Mouse (Mus musculus): ENCODE results near the gene Ovol3.
"Not testable (repeated sequence)": the region's sequence is repeated elsewhere in the genome, so short reads cannot be mapped to it uniquely, and the experiment has no call there.

The Ovol3 gene

DNA sequence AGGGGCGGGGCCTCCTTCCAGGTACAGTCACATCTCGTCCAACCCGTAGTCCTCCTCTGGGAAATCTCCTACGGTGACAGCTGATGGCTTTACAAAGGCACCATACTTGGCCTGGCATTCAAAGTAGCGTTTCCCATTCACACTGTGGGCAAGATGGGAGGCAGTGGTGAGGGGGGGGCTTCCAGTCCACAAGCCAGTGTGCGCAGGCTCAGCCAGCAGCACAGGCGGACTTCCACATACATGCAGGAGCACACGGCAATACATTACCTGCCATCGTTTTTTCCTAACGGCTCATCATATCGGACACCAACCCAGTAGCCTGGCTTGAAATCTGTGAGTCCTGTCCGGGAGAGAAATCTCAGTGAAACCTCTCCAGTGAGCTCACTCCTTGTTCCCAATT lies 11.3 kb downstream of the Ovol3 start:
- DNase-seq (ENCODE audit: low spot score in 2 of 2), result no peak

DNA sequence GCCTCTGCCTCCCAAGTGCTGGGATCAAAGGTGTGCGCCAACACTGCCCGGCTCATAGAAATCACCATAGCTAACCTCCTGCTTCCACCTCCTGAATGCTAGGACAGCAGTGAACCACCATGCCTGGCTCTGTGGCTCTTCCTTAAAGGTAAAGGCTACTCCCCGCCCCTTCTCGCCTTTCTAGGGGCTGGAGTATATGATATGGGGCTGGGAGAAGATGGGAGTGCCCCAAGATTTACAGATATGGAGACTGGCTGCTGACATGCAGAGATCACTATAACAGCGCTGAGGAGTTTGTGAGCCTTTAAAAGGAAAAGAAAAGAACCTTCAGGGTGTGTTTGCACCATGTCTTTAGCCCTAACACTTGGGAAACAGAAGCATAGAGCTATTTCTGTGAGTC lies 13.3 kb downstream of the Ovol3 start:
- DNase-seq (ENCODE audit: low spot score in 2 of 2), result no peak

DNA sequence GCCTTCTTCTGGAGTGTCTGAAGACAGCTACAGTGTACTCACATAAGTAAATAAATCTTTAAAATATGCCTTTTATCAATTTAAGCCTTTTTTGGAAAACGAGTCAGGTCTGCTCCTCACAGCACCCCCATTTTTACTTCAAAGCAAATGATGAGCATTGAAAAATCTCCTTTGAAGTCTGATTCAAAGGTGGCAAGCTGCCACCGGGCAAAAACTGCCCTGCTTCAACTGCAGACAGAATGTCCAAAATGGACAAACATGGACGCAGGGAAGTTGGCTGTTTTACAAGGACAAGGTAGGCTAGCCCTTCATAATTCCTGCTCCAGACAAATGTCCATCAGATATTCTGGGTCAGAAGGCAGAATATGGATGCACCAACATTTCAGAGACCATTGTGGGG lies 14.1 kb downstream of the Ovol3 start:
- DNase-seq (ENCODE audit: low spot score in 2 of 2), result no peak

DNA sequence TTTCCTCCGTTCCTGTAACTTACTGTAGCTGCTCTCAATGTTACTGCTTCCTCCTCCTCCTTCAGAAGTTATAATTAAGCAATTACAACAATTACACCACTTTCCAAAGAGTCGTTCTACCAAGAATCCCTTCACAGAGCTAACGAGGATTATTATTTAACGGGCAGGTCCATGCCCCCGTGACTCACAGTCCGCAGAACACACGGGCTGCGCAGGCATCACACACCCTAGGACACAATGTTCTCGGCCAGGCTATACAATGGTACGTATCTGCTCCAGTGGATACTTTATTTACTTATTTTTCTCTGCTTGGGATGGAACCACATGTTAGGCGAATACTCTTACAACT lies 15.5 kb downstream of the Ovol3 start:
- no peak for DNase-seq (ENCODE audit: low spot score in 2 of 2)

DNA sequence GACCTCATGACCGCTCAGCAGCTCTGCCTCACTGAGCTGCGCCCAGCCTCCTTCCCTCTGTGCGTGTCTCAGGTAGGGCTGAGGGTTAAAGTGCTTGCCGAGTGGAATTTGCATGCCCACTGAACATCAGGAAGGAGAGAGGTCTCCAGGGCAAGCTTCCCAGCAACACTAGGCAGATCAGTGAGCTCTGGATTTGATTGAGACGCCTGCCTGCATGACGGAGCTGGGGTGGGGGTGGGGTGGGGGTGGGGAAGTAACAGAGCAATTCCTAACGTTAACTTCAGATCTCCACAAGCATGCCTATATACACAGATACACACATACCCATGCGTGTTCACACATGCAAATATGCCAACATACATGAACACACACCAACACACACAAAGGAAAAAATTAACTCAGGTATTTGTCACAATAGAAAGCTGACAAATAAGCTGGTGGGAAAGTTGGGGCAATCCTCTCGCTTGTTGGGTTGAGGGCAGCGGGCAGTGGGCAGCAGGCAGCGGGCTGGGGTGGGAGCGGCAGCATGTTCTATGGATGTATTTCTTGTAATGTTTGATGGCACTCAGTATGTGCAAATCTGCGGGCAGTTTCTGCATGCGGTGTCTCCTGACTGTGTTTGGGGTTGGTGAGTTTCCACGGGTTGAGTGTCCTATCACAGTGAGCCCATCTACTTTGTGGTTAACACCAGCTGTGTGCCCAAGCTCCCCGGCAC lies 16.1 kb downstream of the Ovol3 start:
- DNase-seq (ENCODE audit: low spot score in 2 of 2), result no peak

DNA sequence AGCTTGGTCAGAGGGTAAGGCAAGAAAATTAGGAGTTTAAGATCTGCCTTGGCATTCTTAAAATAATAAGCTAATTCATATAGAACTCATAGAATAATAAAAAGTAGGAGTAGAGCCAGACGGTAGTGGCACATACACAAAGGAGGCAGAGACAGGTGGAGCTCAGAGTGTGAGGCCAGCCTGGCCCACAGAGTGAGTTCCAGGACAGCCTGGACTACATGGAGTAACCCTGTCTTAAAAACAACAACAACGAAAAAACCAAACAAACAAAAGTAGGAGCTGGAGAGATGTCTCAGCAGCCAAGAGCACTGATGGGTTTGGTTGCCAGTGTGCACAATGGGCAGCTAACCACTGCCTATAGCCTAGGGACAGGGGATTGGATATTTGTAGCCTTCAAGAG lies 18.2 kb downstream of the Ovol3 start:
- DNase-seq (ENCODE audit: low spot score in 2 of 2), result no peak

DNA sequence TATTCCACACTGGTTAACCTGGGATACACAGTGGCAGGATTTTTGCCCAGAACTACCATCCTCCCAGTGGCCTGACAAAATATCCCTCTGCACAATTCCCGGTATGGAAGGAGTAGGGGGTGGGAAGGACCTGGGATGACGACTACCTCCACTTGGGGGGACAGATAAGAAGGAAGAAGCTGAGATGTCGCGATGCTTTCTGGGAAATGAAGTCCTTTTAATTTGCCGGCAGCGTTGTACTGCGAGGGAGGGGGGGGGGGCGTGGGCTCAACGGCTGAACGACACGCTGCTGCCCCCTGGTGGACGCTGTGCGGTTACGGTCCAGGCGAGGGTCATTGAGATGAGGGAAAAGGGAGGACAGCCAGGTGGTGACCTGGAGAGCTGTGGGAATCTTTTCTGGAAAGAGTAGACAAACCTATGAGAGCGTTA lies 18.8 kb downstream of the Ovol3 start:
- DNase-seq (ENCODE audit: low spot score in 2 of 2), result peak in 1 of 2 experiments; percentile 30

DNA sequence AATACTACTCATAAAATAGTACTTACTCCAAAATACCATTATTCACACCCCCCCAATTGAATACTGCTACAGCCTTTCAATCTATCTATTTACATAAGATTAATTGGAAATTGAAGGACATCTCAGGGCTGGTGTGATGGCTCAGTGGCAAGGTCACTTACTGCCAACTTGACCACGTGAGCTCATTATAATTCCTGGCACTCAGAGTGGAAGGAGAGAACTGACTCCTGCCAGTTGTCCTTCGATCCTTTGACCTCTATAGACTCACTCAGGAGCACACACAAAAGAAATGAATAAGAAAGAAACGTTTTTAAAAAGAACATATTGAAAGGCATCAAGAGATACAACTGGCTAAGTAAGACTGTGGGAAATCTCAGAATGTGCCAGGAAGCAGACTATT lies 19.6 kb downstream of the Ovol3 start:
- DNase-seq (ENCODE audit: low spot score in 2 of 2), result no peak

DNA sequence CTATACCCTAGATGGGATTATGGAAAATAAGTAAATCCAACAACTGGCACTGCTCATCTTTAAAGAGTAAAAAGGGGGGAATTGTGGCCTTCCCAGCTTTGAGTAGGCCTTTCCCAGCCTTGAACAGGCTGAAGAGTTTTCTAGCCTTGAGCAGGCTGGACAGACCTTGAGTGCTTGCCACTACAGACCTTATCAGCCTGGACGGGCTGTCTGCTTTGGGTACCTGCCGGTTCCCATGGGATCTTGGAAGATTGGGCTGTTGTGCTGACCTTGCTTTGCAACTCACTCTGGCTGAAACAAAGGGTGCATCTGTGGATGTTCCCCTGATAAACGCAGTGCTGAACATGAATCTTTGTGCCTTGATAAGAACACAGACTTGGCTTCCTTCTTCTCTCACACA lies 21.6 kb downstream of the Ovol3 start:
- DNase-seq (ENCODE audit: low spot score in 2 of 2), result no peak

DNA sequence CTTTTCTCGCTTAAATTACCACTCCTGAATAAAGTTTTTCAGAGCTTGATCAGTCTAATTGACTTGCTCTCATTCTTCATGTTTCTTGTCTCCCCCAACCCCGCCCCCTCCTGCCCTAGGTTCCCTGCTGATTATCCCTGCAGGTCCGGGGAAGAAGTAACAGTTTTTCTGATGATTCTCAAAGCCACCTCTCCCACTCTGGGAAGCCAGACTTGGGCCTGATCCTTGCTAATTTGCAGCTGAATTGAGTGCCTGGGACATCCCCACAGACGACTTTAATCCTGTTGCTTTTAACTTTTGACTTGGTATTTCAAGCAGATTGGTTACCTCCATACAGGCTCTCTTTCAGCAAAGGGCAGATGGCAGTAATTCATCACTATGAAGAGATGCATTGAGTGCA lies 24.5 kb downstream of the Ovol3 start:
- no peak for DNase-seq (ENCODE audit: low spot score in 2 of 2)

DNA sequence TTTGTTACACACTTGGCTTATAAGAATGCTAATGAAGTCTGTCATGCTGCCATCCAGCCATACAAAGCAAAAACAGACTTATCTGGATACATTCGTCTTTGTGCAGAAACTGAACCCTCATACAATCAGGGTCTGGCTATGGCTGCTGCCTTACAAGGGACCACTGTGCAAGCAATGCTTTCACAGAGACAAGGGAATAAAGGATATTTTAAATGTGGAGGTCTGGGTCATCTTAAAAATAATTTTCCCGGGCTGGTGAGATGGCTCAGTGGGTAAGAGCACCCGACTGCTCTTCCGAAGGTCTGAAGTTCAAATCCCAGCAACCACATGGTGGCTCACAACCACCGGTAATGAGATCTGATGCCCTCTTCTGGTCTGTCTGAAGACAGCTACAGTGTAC lies 29.2 kb downstream of the Ovol3 start:
- DNase-seq (ENCODE audit: low spot score in 2 of 2), result not testable (repeated sequence)

DNA sequence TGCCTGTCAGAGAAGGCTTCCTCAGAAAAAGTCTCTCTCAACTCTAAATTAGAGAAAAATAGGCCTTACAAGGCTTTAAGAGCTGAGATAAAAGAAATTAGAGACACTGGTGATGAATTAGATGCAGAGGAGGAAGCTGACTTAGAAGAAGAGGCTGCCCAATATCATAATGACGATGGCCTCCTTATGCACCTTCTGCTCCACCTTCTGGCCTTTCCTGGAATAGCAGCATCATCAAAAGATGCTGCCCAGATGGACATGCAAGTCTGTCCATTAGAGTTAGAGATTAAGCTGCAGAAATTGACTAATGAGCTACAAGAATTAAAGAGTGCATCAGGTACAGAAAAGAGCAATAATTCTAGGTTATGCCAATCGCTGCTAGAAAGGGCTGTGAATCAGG lies 30.1 kb downstream of the Ovol3 start:
- no peak for DNase-seq (ENCODE audit: low spot score in 2 of 2)

DNA sequence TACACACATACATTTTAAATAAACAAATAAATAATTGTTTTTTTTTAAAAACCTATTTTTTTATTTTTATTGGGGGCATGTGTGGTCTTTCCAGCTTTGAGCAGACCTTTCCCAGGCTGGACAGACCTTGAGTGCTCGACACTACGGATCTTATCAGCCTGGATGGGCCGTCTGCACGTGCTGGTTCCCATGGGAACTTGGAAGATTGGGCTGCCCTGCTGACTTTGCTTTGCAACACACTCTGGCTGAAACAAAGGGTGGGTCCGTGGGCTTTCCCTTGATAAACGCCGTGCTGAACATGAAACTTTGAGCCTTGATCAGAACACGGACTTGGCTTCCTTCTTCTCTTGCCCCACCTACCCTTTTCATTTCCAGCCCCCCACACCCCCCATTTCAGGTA lies 31.1 kb downstream of the Ovol3 start:
- DNase-seq (ENCODE audit: low spot score in 2 of 2), result no peak

DNA sequence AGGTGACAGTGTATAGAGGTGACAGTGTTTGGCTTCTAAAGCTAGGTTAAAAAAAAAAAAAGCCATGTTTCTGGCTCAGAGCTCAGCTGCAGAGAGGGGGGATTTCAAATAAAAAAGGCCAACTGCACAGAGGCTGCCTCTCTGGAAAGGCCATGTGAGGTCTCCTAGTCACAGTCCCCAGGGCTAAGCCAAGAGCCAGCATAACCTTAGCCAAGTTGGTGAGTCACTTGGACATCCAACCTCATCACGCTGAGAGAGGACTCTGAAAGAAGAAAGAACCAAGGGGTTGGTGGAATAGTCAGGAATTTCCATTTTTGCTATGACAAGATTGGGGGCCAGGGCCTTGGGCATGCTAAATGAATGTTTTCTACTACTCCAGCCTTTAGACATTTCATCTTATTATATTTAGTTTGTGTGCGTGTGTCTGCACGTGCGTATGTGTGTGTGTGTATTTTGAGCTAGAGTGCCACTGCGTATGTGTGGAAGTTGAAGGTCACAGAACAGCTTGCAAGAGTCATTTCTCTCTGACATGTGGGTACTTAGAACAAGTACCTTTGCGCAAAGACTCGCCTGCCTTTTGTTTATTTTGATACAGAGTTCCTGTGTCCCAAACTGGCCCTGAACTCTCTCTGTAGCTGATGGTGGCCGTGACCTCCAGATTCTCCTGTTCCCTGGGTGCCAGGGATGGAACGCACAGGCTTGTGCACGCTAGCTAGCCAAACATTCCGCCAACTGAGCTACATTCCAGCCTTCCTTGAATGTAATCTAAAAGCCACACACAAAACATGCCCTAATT lies 32.4 kb downstream of the Ovol3 start:
- DNase-seq (ENCODE audit: low spot score in 2 of 2), result no peak

DNA sequence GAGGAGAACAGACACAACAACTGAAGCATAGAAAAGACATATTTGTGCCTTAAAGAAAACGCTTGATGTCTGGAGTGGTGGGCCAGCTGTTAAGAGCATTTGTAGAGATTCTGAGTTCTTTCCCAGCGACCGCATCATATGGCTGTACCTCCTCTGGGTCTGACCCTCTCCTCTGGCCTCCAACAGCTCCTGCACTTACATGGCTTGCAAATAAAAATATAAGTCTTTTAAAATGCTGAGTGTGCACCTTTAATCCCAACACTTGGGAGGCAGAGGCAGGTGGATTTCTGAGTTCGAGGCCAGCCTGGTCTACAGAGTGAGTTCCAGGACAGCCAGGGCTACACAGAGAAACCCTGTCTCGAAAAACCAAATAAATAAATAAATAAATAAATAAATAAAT lies 34.9 kb downstream of the Ovol3 start:
- DNase-seq (ENCODE audit: low spot score in 2 of 2), result not testable (repeated sequence)

DNA sequence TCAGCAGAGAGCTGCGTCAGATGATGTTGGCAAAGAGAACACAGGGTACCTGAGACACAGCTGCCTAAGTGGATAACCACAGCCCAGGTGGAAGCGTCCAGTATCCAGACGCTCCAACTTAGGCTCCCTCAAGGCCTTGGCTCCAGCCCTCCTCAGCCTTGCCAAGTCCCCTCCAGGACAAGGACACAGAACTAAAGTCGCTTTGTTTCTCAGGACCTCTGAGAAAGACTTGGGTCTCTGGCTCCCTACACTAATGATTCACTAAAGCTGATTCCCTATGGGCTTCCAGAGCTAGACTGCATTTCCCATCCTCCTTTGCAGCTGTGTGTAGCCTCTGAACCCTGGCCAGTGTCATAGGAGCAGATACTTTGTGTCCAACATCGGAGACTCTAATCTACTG lies 35.3 kb downstream of the Ovol3 start:
- no peak for DNase-seq (ENCODE audit: low spot score in 2 of 2)

DNA sequence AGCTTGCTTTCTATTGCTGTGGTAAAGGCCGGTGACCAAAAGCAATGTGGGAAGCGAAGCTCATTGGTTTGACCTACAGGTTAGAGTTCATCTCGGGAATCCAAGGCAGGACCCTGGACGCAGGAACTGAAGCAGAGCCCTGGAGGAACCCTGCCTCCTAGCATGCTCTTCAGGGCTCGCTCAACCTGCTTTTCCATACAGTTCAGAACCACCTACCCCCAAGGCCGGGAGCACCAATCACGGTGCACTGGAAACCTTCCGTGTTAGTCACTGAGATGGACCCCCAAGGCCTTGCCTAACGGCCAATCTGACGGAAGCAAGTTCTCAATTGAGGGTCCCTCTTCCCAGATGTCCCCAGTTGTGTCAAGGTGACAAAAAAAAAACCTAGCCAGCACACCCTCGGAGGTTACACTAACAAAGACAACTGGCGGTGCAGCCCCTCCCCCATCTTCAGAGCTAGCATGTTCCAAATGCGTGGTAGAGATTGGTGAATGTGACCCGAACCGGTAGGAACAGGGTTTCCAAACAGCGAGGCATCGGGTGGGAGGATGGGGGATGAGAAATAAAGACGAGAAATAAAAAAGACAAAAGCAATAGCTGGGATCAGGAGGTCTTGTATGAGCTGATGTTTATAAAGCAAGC lies 35.9 kb downstream of the Ovol3 start:
- no peak for DNase-seq (ENCODE audit: low spot score in 2 of 2)

DNA sequence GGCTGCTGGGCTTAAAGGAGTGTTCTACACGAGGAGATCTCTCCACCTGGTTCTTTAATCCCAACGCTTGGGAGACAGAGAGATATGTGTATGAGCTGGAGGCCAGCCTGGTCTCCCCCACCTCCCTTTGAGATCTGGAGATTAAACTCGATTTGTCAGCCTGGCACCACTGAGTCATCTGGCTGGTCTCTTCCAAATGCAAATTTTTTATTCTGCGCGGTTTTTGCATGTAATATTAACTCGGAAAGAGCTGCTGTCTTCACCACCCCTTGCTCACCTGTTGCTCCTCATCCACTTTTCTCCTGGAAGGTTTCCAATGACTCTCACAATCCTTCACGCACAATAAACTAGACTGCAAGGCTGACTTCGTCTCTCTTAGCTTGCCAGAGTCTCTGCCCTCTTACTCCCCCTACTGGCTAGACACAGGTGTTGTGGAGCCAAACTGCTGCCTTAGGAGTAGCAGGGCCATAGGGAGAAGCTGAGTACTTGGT lies 37.0 kb downstream of the Ovol3 start, which contains the start of gene Capns1:
Gene Capns1, minus strand, starts transcription at position 331 of the 491 bp plus-strand sequence.
- no peak for DNase-seq (ENCODE audit: low spot score in 2 of 2)

DNA sequence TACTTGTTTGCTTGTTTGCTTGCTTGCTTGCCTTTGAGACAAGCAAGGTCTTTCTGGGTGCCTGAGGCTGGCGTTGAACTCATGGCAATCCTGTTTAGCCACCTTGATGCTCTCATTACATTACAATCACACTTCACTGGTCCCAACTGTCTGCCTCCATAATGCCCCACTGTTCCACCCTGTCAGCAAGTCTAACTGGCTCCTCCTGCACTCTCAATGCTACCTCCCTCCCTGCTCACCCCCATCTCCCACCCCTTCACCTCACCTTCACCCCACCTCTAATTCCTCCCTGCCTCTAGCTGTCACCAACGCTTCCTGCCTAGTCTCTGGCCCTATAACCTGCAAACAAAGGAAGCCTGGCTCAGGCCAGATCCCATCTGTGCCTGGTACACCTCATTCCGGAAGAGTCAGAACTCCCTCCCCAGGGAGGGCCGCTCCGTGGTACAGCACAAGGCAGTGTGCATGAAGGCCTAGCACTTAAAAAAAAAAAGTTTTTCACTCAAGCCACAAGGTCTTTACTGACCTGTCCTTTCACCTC lies 37.9 kb downstream of the Ovol3 start:
- DNase-seq (ENCODE audit: low spot score in 2 of 2), result no peak

DNA sequence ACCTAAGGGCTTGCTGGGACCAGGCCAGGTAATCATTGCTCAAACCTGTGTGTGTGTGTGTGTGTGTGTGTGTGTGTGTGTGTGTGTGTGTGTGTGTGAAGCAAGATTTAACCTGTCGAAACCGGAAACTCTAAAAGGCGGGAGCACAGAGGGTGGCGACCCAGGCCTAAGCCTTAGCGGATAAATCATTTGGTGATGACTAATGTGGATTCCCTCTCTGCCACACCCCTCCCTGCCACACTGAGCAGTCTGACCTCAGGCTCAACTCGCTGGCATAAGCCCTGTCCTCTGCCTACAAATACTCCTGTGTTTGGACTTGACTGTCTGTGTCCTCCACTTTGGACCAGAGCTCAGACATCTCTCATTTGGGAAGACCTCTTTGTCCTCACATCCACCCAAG lies 39.4 kb downstream of the Ovol3 start:
- peak in 1 of 2 experiments; percentile 57 for DNase-seq (ENCODE audit: low spot score in 2 of 2)

DNA sequence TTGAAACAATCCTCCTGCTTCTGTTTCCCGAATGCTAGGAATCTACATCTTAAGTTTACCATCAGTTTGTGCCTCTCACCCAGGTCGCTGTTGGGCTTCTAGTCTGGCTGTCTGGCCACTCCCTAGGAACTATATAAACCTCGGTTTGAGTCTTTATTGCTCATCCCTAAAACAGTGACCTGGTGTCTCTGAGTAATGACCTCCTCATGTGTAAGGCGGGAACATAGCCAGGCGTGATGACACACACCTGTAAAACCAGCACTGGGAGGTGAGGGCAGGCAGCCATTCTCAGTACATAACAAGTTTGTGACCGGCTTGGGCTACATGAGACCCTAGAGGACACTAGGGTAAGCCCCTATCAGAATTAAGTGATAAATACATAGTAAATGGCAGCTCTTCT lies 40.1 kb downstream of the Ovol3 start:
- no peak for DNase-seq (ENCODE audit: low spot score in 2 of 2)

DNA sequence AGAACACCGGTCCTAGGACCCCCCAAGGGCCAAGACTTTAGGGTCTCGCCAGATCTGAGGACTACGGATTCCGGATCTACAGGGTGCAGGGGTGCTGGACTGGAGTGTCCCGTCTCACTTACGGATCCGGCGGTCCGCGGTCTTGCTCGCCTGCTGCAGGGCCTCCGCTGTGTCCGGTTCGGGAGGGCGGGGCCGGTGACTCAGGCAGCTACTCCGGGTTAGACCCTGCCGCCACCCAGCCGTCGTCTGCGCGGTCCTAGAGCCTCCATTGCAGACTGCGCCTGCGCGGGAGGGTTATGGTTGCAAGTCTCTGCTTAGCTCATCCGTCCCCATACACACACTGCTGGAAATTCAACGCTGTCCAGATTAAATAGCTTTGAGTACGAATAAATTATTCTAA lies 40.6 kb downstream of the Ovol3 start:
- peak; percentile 87 to 94 for DNase-seq (ENCODE audit: low spot score in 2 of 2)

Measured in urinary bladder, adult 18-20 months (tissue).